Mouse (Mus musculus): ENCODE results near the gene Ppp2r5c.

Ppp2r5c gene

GRCm38 (mm10) chr12:110488031-110488430 is 41.1 kb downstream of the Ppp2r5c start:
- no peak for DNase-seq (ENCODE audit: low read depth, low spot score)

GRCm38 (mm10) chr12:110489946-110490701 is 43.2 kb downstream of the Ppp2r5c start:
- no peak for DNase-seq (ENCODE audit: low read depth, low spot score)

GRCm38 (mm10) chr12:110492436-110492835 is 45.5 kb downstream of the Ppp2r5c start:
- DNase-seq (ENCODE audit: low read depth, low spot score): no peak

DNA sequence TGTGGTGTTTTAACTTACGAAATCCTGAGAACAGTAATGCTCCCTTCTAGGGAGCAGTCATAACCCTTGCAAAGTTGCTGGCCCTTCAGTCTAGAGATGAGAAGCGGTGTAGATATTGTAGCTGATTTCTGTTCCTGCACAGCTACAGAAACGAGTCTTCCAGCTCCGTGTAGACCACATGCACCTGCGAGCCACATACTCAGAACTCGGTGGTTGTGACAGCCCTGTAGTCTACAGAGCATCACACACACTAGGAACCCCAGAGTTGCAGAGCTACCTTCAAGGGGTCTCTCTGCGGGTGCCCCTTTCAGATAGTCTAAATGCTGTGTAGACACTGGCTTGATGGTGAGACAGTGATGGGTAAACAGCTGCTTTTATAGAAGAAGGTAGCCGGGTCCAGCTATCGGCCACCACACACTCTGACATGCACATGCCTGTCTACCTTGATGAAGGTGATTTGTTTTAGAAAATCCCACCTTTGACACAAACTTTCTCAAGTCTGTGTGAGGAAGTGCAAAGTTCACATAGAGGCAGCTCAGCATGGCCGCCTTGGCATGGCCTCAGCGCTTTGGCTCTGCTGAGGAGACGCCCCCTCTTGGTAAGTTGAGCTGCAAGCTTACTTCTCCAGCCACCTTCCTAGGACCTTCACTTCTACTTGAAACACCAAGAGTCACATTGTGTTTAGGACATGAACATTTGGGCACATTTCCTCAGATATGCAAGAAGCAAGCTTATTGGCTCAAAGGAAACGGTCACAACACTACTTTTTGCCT is 46.9 kb downstream of the Ppp2r5c start:
- DNase-seq (ENCODE audit: low read depth, low spot score): no peak

DNA sequence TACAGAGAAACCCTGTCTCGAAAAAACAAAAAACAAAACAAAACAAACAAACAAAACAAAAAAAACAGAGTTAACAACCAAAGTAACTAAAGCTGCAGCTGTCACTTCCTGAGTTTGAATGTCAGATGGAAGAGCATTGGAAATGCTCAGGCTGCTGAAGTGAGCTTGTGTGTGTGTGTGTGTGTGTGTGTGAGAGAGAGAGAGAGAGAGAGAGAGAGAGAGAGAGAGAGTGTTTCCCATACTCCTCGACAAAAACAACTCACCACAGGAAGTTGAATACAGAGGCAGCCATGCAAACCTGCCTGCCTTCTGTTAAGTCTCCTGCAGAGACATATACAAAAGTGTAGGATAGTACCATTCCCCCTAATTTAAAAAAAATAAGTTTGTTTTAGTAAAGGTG is 47.9 kb downstream of the Ppp2r5c start:
- DNase-seq (ENCODE audit: low read depth, low spot score): no peak

DNA sequence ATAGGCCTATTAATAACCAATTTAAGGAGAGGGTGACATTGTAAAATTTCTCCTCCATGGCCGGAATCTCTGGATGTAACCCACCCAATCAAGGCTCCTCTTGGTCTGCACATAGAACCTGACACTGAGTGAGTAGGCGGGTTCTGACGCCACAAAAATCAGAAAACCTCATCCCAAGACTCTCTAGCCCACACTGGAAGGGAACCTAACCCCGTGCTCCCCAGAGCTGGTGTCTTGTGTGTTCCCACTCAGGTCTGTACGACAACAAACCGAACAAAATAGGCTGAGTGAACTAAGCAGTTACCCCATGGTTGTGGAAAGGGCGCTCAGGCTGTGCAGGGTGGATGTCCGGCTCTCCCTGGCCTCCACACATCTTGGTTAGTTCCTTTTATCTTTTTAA is 48.3 kb downstream of the Ppp2r5c start:
- DNase-seq (ENCODE audit: low read depth, low spot score): no peak

GRCm38 (mm10) chr12:110496016-110496415 is 49.1 kb downstream of the Ppp2r5c start:
- no peak for DNase-seq (ENCODE audit: low read depth, low spot score)

- no peak for DNase-seq (ENCODE audit: low read depth, low spot score)
Observed at GRCm38 (mm10) chr12:110497013-110497412, 50.1 kb downstream of the Ppp2r5c start.

DNA sequence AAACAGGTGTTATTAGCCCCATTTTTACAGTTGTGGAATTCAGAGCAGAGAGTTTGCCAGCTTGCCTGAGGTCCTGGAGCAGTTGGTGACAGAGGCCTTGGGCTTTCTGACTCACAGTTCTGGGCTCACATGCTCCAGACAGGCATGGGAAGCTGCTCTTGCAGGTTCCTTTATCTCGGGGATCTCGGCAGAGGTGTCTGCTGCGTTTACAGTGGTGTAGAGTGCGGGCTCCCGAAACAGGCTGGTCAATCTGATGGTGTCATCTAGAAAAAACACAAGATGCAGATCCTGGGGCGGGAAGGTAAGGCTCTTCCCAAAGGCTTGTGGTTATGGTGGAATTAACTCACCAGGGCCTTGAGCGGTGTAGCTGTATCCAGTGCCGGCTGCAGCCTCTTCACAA is 50.6 kb downstream of the Ppp2r5c start:
- DNase-seq (ENCODE audit: low read depth, low spot score): no peak

- no peak for DNase-seq (ENCODE audit: low read depth, low spot score)
Observed at GRCm38 (mm10) chr12:110498283-110499224, 51.6 kb downstream of the Ppp2r5c start.

GRCm38 (mm10) chr12:110499225-110499992 is 52.5 kb downstream of the Ppp2r5c start:
- no peak for DNase-seq (ENCODE audit: low read depth, low spot score)

- DNase-seq (ENCODE audit: low read depth, low spot score): no peak
Observed at GRCm38 (mm10) chr12:110500095-110500494, 53.2 kb downstream of the Ppp2r5c start.

DNA sequence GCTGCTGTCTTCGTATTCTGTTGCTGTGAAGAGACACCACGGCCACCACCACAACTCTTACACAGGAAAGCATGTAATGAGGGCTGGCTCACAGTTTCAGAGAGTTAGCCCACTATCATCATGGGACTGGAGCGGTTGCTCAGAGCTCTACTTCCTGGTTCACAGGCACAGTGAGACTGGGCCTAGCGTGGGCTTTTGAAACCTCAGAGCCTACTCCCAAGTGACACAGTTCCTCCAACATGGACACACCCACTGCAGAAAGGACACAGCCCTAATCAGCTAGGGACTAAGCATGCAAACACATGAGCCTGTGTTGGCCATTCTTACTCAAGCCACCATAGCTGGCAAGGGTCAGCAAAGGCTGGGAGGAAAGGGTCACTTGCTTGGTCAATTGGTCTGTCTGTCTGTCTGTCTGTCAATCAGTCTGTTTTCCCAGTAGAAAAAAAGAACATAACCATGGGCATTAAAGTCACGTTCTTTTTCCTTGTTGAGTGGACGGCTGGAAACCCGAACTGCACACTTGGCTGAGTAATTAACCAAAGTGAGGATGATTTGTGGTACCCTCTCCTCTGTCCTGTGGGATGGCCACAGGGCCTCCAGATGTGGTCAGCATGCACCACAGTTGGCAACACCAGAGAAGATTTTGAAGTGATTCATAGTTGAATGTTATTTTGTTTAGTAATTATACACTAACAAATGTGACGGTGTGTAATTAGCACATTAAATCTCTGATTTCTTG is 56.7 kb downstream of the Ppp2r5c start:
- no peak for DNase-seq (ENCODE audit: low read depth, low spot score)

GRCm38 (mm10) chr12:110504145-110504490 is 57.2 kb downstream of the Ppp2r5c start:
- DNase-seq (ENCODE audit: low read depth, low spot score): no peak

DNA sequence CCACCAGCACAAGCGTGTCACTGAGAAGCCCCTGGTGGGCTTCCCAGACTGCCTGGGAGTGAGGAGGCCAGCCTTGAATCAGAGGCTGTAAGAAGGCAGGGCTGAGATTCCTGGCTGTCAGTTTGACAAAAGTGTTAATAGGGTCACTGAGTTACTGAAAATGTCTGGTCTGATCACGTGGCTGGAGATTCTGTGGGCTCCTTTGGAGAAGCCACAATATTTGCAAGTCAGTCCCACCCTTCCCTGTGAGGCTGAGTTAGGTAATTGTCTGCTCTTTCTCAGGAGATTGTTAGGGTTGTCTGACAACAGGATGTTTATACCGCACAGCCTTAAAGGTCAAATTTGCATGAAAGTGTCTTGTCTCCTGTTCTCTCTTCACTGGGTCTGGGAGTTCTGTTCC is 57.9 kb downstream of the Ppp2r5c start:
- no peak for DNase-seq (ENCODE audit: low read depth, low spot score)

- DNase-seq (ENCODE audit: low read depth, low spot score): no peak
Observed at GRCm38 (mm10) chr12:110506046-110506445, 59.1 kb downstream of the Ppp2r5c start.

GRCm38 (mm10) chr12:110507714-110508297 is 60.9 kb downstream of the Ppp2r5c start:
- DNase-seq (ENCODE audit: low read depth, low spot score): no peak

- DNase-seq (ENCODE audit: low read depth, low spot score): no peak
Observed at GRCm38 (mm10) chr12:110508680-110509079, 61.8 kb downstream of the Ppp2r5c start.

- DNase-seq (ENCODE audit: low read depth, low spot score): peak; percentile 4
Observed at GRCm38 (mm10) chr12:110510171-110510871, 63.4 kb downstream of the Ppp2r5c start.

- no peak for DNase-seq (ENCODE audit: low read depth, low spot score)
Observed at GRCm38 (mm10) chr12:110511201-110511600, 64.3 kb downstream of the Ppp2r5c start.

All from brain, embryonic 18.5 days (tissue).